Mouse (Mus musculus): ENCODE results near the gene Ackr2.

- no peak for TF ChIP-seq CTCF (IDR thresholded peaks at IDR 0.05; ENCODE audit: borderline replicate concordance, insufficient read depth, low read length)
- no peak for TF ChIP-seq POLR2A (IDR thresholded peaks at IDR 0.05; ENCODE audit: low read depth, low read length)
Measured at GRCm38 (mm10) chr9:121873578-121873977, 24.6 kb upstream of the Ackr2 start.

Measured in embryonic fibroblast, embryonic 13.5 days (primary cell).